ENCODE assay signal across 1 mouse cellular context in genomic region chr15:12429572-12430431, GRCm38 (mm10).
TF ChIP-seq lines count a peak whose summit lies in the region.

No protein-coding gene starts in this region.

TF ChIP-seq in CH12.LX, 34 proteins besides CTCF, POLR2A, EP300 and RAD21 (continued from another document):
- TF ChIP-seq MYC (IDR thresholded peaks at IDR 0.05; ENCODE audit: low read depth, low read length) (peak; percentile 33; the same call in 1 of the 2 replicates), IRF4 (IDR thresholded peaks at IDR 0.05; ENCODE audit: low read depth, low read length) (peak; percentile 46; the same call in 1 of the 2 replicates), SIN3A (IDR thresholded peaks at IDR 0.05; ENCODE audit: low read length) (no peak), USF2 (conservative IDR thresholded peaks at IDR 0.05; ENCODE audit: low read depth, low read length) (no peak), JUN (IDR thresholded peaks at IDR 0.05; ENCODE audit: insufficient read depth, low read depth, low read length) (no peak)
